Mouse (Mus musculus) T-cell, adult 2 months (primary cell): ENCODE results near the gene Vmn1r222.
"Not testable (repeated sequence)": the region's sequence is repeated elsewhere in the genome, so short reads cannot be mapped to it uniquely, and the experiment has no call there.

ENCODE experiments used
- DNase-seq: peaks from one replicate; pipeline ENCODE4 v3.0.0; 2022; ENCODE audit warnings: low spot score

Gene Vmn1r222

DNA sequence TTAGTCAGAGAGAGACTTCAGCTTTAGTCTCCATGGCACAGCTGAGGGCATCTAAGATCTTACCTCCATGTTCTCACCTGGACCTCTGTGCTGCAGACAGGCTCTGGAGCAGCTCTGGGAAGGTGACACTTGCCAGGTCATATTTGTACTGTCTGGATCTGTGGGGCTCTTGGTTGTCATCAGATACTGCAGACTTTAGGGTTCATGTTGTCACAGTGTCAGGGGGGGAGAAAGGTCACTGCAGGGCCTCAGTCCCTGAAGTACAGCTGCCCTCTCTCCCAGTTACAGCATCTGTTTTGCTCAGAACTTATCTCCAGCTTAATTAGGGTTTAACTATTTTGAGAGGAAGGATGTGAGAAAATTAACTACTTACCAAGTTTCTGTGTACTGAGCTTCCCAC is at the start of gene Vmn1r222:
Vmn1r222 (minus strand) TSS at position 101 of the 400 bp plus-strand sequence.
- not testable (repeated sequence) for DNase-seq

- DNase-seq, result no peak
These were observed 49.6 kb upstream of the Vmn1r222 start for GRCm38 (mm10) chr13:23285191-23285920.

DNA sequence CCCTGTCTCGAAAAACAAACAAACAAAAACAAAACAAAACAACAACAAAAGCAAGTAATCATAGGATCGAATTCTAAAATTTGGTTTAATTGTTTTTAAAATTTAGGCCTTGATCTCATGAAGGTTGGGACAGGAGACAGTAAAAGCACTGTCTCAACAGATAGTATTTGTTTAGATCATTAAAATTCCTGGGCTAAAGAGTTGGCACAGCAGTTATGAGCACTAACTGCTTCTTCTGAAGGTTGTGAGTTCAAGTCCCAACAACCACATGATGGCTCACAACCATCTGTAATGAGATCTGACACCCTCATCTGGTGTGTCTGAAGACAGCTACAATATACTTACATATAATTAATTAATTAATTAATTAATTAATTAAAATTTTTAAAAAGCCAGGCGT is 44.2 kb upstream of the Vmn1r222 start:
- DNase-seq, result no peak

DNA sequence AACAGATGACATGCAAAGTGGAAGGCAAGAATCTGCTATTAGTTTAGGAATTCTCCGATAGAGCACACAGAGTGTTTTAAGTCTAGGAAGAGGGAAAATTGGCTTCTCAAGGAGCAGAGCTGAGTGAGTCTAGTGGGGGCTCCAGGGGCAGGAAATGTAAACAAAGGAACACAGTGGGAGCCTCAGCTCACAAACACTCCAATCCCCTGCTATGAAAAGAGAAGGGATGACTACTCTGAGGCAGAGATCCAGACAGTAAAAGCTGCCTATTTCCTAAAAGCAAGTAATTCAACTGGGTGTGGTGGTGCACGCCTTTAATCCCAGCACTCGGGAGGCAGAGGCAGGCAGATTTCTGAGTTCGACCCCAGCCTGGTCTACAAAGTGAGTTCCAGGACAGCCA is 43.8 kb upstream of the Vmn1r222 start:
- DNase-seq, result no peak

DNA sequence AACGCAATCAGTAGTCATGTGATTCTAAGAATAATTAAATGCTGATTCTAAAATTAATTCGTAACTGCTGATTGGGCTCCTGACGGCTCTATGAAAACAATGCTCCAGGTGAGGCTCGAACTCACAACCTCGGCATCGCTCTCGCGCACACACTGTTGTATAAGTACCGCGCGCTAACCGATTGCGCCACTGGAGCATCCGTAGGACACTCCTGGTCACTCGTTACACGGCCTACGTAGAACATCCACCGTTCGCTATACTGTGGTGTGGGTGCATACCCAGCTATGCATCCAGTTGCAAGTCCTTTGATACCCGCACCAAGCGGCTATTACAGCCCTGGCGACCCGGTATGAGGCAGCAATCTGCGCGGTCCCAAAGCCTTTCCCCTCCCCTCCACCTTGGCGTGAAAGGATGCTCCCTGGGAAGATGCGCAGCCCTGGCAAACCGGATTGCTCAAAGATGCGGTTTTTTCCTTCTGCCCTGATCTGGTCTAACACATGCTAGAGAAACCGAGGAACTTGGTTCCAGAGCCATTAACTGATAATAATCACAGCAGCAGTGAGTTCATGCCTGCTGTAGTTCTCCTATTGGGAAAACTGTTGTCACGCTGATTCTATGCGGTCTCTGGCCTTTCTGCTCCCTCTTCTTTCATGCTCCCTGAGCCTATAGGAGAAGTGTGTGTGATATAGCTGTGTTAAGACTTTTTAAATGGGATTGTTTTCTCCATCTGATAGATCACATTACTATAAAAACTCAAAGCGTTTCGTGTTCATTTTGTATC is 34.8 kb upstream of the Vmn1r222 start:
- DNase-seq, result no peak

GRCm38 (mm10) chr13:23269681-23270080 is 33.9 kb upstream of the Vmn1r222 start:
- DNase-seq, result no peak

- DNase-seq, result not testable (repeated sequence)
These were observed 33.4 kb upstream of the Vmn1r222 start for GRCm38 (mm10) chr13:23269127-23269526.

- DNase-seq, result not testable (repeated sequence)
These were observed 32.9 kb upstream of the Vmn1r222 start for GRCm38 (mm10) chr13:23268606-23269005.

- no peak for DNase-seq
These were observed 22.9 kb upstream of the Vmn1r222 start for GRCm38 (mm10) chr13:23258546-23259048.

GRCm38 (mm10) chr13:23246834-23247233 is 11.1 kb upstream of the Vmn1r222 start, which contains the start of gene Vmn1r223:
TSS of gene Vmn1r223 (plus strand) at chr13:23247134.
- DNase-seq, result not testable (repeated sequence)

GRCm38 (mm10) chr13:23213827-23214226 is 21.9 kb downstream of the Vmn1r222 start, which contains the start of gene Vmn1r221:
TSS of gene Vmn1r221 (plus strand) at chr13:23214127.
- not testable (repeated sequence) for DNase-seq

GRCm38 (mm10) chr13:23203885-23204284 is 31.9 kb downstream of the Vmn1r222 start:
- DNase-seq, result not testable (repeated sequence)

- DNase-seq, result no peak
These were observed 47.9 kb downstream of the Vmn1r222 start, which contains the start of gene Vmn1r220 for GRCm38 (mm10) chr13:23187875-23188274. TSS of gene Vmn1r220 (minus strand) at chr13:23187975.
